Mouse (Mus musculus) WW6 (cell line): Measurements from ENCODE around the gene Slc9a1.

Source experiments
- DNase-seq: peaks from one replicate; pipeline ENCODE4 v3.0.0-alpha.2; 2013; ENCODE audit warnings: low read depth, low spot score

The Slc9a1 gene

DNA sequence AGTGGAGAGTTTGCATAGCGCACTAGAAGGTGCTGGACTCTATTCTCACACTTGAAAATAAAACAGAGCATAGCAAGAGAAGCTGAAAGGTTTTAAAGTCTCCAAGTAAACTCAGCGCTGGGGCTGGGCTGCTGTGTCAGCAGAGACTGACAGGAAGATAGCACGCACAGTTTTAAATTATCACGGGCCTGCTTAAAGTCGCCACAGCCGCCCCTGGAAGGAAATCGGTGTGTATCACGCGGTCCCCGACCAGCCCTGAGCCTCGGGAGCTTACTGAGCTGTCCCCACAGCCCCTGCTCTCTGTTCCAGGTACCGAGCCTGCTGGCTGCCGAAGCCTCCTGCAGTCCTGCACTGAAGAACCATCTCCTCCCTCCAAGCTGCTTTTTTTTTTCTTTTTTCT lies 32.5 kb downstream of the Slc9a1 start:
- DNase-seq: no peak

DNA sequence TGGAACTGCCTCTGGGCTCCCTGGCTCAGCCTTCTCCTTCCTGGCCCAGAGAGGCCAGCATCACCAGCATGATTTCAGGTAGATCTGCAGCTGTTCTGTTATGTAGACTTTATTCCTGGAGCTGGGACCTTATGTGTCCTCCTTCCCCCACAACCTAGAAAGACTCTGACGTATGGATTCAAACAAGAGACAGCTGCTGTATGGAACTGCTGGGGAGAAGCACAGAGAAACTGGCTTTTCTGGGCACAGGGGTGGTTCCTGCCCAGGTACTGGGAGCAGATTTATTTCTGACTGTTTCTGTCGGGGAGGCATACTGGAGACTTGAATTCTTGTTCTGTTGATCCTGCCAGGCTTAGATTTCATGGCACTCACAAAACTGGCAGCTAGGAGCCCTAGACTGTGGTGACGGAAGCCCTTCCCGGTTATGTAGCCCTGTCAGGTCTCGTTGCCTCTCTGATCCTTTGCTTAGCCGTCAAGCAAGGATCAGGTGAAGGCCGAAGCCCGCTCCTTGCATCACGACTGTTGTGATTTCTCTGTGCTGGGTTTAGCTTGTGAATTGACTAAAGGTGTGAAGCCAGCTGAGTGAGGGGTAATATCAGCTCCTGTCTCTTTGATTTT lies 34.2 kb downstream of the Slc9a1 start:
- DNase-seq: no peak

GRCm38 (mm10) chr4:133404256-133404655 lies 34.8 kb downstream of the Slc9a1 start:
- no peak for DNase-seq

GRCm38 (mm10) chr4:133406313-133407056 lies 37.0 kb downstream of the Slc9a1 start:
- no peak for DNase-seq

DNA sequence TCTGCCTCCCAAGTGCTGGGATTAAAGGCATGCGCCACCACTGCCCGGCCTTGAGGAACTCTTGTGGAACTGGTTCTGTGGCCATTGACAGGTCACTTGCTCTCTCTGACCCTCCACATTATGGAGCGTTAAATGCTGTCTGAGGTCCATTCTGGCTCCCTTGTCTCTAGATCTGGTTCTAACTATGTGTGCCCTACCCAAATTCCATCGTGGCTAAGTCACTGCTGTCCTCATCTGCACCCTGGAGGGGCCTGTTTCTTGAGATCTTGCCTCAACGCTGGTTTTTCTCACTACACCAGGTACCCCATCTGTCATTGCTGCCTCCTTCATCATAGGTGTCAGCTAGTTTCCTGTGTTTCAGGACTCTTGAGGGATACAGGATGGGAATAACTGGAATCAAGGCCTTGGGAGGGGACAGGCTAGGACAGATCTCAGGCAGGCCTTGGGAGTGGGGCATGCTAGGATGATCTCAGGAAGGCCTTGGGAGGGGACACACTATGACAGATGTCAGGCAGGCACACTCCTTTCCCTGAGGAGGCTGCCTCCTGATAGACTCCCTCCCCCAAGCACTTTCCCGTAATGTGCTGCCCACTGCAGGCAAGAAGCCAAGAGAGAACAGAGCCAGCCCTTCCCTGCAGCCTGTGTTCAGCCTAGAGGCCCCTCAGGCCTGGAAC lies 37.7 kb downstream of the Slc9a1 start:
- DNase-seq: no peak

GRCm38 (mm10) chr4:133408006-133408405 lies 38.5 kb downstream of the Slc9a1 start:
- DNase-seq: no peak

DNA sequence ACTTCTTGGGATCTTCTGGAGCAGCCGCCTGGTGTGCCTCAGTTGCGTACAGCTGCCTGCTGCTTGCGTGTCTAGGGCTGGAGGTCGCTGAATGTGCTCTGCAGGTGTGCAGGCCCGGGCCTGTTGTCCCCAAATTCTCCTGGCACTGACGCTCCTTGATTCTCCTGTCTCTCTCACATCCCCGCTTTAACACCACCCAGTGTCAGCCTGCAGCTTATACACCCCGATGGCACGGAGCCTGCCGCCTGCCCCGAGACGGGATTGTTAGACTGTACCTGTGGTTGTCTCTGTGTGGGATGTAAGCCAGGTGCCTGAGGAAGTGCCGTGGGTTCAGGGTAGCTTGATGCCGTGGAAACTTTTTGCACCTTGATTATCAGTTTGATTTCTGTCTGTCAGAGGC lies 41.5 kb downstream of the Slc9a1 start:
- DNase-seq: no peak

- no peak for DNase-seq
Observed at GRCm38 (mm10) chr4:133412096-133412495, 42.6 kb downstream of the Slc9a1 start.

DNA sequence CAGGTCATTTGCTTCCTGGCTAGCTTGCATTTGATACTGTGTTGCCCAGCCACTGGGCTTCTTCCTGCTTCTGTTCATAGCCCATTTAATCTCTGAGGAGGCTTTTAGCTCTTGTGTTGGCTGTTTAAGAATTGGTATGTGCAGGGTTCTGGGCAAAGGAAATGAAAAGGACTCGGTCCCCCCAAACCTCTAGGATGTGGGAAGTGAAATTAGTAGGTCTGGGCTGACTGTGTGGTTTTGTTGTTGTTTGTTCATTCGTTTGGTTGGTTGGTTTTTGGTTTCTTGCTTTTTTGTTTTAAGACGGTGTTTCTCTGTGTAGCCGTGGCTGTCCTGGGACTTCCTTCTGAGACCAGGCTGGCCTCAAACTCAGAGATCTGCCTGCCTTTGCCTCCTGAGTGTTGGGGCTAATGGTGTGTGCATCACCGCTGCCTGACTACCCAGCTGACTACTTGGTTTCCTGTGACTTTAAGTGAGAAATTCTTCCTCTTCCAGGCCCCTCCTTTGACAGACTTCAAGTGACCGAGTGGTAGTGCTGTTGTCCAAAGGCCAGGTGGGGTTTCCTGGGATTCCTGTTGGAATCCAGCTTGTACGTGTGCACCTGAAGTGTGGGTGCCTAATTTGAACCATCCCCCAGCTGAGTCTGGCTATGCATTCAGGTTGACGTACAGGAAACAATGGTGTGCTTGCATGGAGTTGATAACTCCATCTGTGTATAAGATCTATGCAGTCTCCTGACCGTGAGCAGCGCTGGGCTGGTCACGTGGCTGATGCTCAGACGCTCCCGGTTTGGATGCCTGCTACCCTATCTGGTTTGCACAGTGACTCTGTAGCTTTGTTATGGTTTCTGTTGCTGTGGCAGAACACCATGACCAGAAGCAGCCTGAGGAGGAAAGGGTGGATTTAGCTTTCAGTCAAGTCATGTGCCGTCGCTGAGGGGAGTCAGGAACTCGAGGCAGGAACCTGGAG lies 43.4 kb downstream of the Slc9a1 start:
- DNase-seq: no peak

- no peak for DNase-seq
Observed at GRCm38 (mm10) chr4:133413617-133414016, 44.1 kb downstream of the Slc9a1 start.

DNA sequence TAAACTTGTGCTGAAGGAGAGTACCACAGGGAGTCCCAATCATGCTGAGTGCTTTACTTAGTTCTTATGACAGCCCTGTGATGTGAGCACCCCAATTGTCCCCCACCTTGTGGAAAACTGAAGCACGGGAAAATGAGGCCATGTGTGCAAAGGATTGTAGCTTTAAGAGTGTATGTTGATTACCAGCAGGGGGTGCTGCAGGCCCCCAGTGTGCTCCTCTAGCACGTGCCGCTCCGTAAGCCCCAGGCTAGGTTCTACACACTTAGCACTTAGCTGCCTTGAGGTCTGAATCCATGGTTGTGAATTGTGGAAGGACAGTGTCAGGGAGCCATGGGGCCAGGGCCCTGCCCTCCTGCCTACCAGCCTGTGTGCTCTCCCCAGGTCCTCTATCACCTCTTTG lies 45.4 kb downstream of the Slc9a1 start:
- DNase-seq: no peak

DNA sequence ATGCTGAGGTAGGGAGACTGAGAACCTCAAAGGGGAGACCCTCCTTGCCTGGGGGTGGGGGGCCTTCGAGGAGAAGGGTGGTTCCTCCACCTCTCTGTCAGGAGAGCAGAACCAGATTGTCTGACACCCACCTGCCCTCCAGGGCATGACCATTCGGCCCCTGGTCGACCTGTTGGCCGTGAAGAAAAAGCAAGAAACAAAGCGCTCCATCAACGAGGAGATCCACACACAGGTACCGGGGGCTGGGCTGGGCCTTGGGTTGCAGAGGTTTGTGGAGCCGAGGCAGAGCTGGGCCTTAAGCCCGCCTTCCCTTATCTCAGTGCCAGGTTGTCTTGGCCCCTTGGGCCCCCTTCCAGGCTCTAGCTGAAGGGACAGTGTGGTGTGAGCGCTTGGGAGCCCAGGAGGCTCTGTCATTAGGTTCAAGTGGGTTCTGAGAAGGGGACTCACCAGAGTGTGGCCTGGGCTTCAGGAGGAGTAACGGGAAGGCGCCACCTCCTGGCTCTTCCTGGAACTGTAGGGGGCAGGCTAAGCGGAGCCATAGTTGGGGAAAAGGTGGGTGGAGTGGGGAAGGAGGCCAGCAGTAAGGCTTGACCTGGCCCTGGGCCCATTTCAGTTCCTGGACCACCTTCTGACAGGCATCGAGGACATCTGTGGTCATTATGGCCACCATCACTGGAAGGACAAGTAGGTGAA lies 50.0 kb downstream of the Slc9a1 start:
- no peak for DNase-seq

DNA sequence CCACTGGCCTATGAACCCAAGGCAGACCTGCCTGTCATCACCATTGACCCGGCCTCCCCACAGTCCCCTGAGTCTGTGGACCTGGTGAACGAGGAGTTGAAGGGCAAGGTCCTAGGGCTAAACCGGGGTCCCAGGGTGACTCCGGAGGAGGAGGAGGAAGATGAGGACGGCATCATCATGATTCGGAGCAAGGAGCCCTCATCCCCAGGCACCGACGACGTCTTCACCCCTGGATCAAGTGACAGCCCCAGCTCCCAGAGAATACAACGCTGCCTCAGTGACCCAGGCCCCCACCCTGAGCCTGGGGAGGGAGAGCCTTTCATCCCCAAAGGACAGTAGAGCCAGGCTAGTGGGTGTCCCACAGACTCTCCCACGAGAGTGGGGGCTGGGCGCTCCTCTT lies 52.5 kb downstream of the Slc9a1 start:
- no peak for DNase-seq

- no peak for DNase-seq
Observed at GRCm38 (mm10) chr4:133422601-133423000, 53.1 kb downstream of the Slc9a1 start.

DNA sequence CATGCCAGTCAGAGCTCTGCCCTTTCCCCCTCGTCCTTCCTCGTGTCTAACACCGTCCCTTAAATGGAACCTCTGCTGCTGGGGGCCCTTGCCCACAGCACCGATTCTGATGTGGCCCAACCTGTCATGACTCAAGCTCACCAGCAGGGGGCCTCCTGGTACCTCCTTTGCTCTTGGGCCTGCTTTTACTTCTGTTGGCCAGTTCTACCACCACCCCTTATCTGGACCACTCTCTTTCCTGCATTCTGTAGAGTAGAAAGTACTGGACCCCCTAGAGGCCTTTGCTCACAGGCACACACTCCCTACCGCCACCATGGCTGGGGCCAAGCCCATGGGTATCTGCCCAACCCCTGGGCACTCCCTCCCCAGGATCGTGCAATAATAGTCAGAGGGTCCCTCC lies 53.6 kb downstream of the Slc9a1 start:
- DNase-seq: no peak

DNA sequence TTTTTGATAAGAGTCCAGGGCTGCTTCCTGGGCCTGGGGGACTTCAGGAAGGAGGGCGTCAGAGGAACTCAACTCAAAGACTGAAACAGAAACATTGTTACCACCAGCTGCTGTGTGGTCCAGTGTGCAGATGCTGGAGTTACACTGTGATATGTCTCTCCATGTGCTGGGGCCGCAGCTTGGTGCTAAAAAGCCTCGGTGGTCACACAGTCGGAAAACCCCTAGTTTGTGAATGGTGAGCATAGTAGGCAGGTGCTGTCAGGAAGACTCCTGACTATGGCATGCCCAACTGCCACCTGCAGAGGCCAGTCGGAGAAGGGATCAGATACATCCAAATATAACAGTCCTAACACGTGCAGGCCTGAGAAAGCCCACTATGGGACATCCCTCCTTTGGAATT lies 54.2 kb downstream of the Slc9a1 start:
- no peak for DNase-seq

DNA sequence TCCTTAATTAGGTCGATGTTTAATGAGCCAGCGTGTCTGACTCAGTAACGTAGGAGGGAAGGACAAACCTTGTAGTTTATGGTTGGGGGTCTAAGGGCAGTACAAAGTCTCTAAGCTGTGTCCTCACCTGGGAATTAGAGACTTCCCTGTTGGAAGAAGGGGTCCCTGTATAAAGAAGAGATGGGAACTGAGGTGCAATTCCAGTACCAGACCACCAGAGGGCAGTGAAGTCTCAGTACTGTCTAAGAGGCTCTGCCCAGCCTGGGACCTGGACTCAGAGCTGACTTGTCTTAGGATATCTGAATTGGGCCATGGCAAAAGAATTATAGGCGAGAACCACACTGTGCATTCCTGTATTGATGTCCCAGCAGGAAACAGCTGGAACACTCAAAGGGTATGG lies 54.6 kb downstream of the Slc9a1 start:
- no peak for DNase-seq

DNA sequence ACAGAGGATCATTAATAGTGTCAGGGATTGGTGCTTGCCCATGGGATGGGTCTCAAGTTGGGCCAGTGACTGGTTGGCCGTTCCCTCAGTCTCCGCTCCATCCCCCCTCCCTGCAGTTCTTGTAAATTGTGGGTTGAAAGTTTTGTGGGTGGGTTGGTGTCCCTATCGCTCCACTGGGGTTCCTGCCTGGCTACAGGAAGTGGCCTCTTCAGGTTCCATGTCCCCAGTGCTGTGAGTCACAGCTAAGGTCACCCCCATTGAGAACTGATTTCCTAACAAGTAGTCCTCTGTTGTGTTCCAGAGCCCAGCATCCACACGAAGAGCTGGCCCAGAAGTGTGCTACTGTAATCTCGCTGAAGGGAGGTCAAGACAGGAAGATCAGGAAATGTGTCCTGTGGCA lies 56.6 kb downstream of the Slc9a1 start:
- DNase-seq: no peak

GRCm38 (mm10) chr4:133431508-133431907 lies 62.0 kb downstream of the Slc9a1 start:
- DNase-seq: no peak

DNA sequence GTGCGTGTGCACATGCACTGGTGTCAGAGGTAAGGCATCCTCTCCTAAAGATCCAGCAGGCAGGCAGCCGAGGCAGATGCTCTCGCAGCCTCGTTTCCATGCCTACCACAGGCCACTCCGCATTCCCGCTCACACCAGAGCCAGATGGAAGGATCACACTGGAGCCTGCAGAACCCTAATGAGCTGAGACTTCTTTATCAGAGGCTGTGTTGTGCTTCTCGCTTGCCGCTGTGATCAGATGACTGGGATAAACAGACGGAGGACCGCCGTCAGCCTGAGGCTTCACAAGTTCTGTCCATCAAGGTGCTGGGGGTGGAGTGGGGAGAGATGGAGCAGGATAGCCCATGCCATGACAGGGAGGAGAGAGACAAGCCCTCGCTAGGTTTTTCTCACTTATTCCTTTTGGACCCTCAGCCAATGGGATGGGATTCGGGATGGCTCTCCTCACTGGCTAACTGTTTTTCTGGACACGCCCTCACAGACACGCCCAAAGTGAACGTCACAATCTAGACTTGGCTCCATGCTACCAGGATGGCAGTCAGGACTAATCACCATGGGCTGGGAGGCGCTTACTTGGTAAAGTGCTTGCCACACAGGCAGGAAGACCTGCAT lies 63.2 kb downstream of the Slc9a1 start:
- DNase-seq: peak; percentile 76

DNA sequence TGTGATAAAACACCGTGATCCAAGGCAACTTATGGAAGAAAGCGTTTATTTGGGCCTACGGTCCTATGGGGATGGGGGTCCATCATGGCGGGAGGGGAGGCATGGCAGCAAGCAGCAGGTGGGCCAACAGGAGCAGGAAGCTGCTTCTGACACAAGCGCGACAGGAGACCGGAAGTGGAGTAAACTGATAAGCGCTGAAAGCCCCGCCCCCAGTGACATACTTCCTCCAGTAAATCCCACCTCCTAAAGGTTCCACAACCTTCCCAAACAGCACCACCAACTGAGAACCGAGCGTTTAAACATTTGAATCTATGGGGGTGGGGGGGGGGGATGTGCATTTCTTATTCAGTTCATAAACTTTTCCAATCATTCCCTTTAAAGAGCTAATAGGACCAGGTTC lies 66.4 kb downstream of the Slc9a1 start:
- DNase-seq: no peak
